Mouse (Mus musculus) testis, postnatal 14 days (tissue): ENCODE data around the gene Grcc10.

Experiments
- DNase-seq: peaks from one replicate; pipeline ENCODE4 v3.0.0; 2021; ENCODE audit warnings: low spot score

Gene Grcc10

GRCm38 (mm10) chr6:124740888-124741761, at the start of gene Grcc10:
Gene Grcc10, minus strand, starts transcription at chr6:124741374.
- DNase-seq = peak; percentile 91

- DNase-seq = no peak
These were observed 48.9 kb upstream of the Grcc10 start for GRCm38 (mm10) chr6:124790121-124790520.

- no peak for DNase-seq
These were observed 48.3 kb upstream of the Grcc10 start for GRCm38 (mm10) chr6:124789519-124789918.

GRCm38 (mm10) chr6:124787722-124788121, 46.5 kb upstream of the Grcc10 start:
- DNase-seq = no peak

GRCm38 (mm10) chr6:124786756-124787420, 45.7 kb upstream of the Grcc10 start:
- DNase-seq = no peak

GRCm38 (mm10) chr6:124782436-124782835, 41.3 kb upstream of the Grcc10 start:
- DNase-seq = no peak

GRCm38 (mm10) chr6:124780917-124781316, 39.7 kb upstream of the Grcc10 start:
- DNase-seq = no peak

GRCm38 (mm10) chr6:124779984-124780416, 38.8 kb upstream of the Grcc10 start:
- no peak for DNase-seq

GRCm38 (mm10) chr6:124779222-124779983, 38.2 kb upstream of the Grcc10 start, which contains the start of gene Lrrc23:
Gene Lrrc23, minus strand, starts transcription at chr6:124779727.
- DNase-seq = no peak

- no peak for DNase-seq
These were observed 29.3 kb upstream of the Grcc10 start for GRCm38 (mm10) chr6:124770511-124770910.

- DNase-seq = no peak
These were observed 28.8 kb upstream of the Grcc10 start for GRCm38 (mm10) chr6:124770013-124770412.

GRCm38 (mm10) chr6:124769101-124769765, 28.1 kb upstream of the Grcc10 start, which contains the start of gene Eno2:
Gene Eno2, minus strand, starts transcription at chr6:124769673.
- no peak for DNase-seq

- DNase-seq = no peak
These were observed 27.5 kb upstream of the Grcc10 start for GRCm38 (mm10) chr6:124768704-124769044.

- DNase-seq = no peak
These were observed 26.9 kb upstream of the Grcc10 start for GRCm38 (mm10) chr6:124767920-124768703.

- DNase-seq = no peak
These were observed 26.4 kb upstream of the Grcc10 start for GRCm38 (mm10) chr6:124767536-124767919.

GRCm38 (mm10) chr6:124765951-124766350, 24.8 kb upstream of the Grcc10 start:
- DNase-seq = no peak

GRCm38 (mm10) chr6:124759259-124759658, 18.1 kb upstream of the Grcc10 start:
- DNase-seq = peak; percentile 84

GRCm38 (mm10) chr6:124758849-124759232, 17.7 kb upstream of the Grcc10 start:
- no peak for DNase-seq

- no peak for DNase-seq
These were observed 17.0 kb upstream of the Grcc10 start for GRCm38 (mm10) chr6:124757909-124758848.

GRCm38 (mm10) chr6:124757351-124757880, 16.2 kb upstream of the Grcc10 start:
- DNase-seq = no peak
